Mouse (Mus musculus) midbrain, embryonic 12.5 days (tissue): ENCODE results near the gene Ppm1a. TPM values are rescaled to one million over a fixed set of nuclear protein-coding genes. Genes with fewer than 3 reads are reported as not detected.

Experiments
- ATAC-seq: fragments of 200-750 bp; cut with Nextera tagmentation; 2 replicates; pipeline ENCODE4 v1.8.0; 2017; ENCODE audit warnings: low read depth, moderate TSS enrichment, moderate library complexity; ENCODE audit not compliant: low FRiP score
- H3K27ac ChIP-seq: fragments of 300-500 bp; sonication (generic); replicated peaks from 2 replicates; pipeline ENCODE4 v1.5.1; 2016; ENCODE audit warnings: mild to moderate bottlenecking
- H3K27me3 ChIP-seq: fragments of 300-500 bp; sonication (generic); 2 replicates; pipeline ENCODE4 v1.6.1; 2016; ENCODE audit warnings: mild to moderate bottlenecking
- H3K36me3 ChIP-seq: fragments of 300-500 bp; sonication (generic); 2 replicates; pipeline ENCODE4 v1.6.1; 2016
- H3K4me1 ChIP-seq: fragments of 300-500 bp; sonication (generic); 2 replicates; pipeline ENCODE4 v1.6.1; 2016
- H3K4me2 ChIP-seq: fragments of 300-500 bp; sonication (generic); replicated peaks from 2 replicates; pipeline ENCODE4 v1.6.1; 2016; ENCODE audit warnings: mild to moderate bottlenecking, moderate library complexity
- H3K4me3 ChIP-seq: fragments of 300-500 bp; sonication (generic); 2 replicates; pipeline ENCODE4 v1.5.1; 2016; ENCODE audit warnings: mild to moderate bottlenecking
- H3K9ac ChIP-seq: fragments of 300-500 bp; sonication (generic); replicated peaks from 2 replicates; pipeline ENCODE4 v1.6.1; 2016; ENCODE audit warnings: mild to moderate bottlenecking, moderate library complexity
- H3K9me3 ChIP-seq: fragments of 300-500 bp; sonication (generic); 2 replicates; pipeline ENCODE4 v1.6.1; 2016; ENCODE audit warnings: mild to moderate bottlenecking
- WGBS: fragments of 180-500 bp; shearing (Covaris S2); methylation state at CpG from one replicate; pipeline ENCODE4 v1.1.7; 2016; 5-methylcytosine and 5-hydroxymethylcytosine counted together
- polyA plus RNA-seq: library from polyadenylated mRNA; unstranded; fragments of >200 nt; fragmentation: Nextera tagmentation; extraction: Ambion mirVana; gene quantifications from 2 replicates; pipeline ENCODE4 v1.2.1, GENCODE M21; 2016

Gene Ppm1a
- polyA plus RNA-seq, 1 experiment from 2014 or later: 84.1 TPM

DNA sequence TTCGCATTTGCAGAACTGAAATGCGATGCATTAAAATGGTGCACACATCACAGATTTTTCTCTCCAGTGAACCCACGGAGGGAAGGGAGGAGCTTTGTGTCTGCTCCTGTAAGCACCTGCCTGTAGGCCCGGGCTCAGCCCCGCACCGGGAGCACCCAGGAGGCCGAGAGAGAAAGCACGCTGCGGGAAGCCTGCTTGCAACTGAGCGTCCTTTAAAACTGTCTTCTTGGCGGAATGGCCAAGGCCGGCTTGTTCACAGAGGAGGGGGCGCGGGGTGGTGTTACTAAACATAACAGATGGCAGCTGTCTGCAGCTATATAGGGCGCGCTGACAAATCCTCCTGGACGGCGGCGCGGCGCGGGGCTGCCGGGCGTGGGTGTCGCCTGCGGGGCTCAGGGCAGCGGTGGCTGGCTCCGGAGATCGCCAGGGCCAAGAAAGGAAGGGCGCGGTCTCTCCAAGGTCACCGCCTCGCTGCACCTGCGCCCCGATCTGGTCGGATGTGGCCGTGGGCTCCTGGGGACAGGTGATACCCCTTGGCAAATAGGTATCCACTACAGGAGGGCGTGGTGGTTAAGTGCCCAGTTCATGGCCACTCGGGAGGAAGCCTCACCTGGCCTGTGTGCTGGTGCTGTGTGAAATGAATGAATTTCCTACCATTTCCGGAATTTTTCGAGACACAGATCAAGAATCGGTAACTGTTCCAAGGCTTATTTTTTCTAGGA is 74.6 kb downstream of the Ppm1a start:
- no peaks in the 10 kb centered on the region for H3K9me3 ChIP-seq
- H3K27me3 ChIP-seq: peaks cover 90% of the 10 kb centered on the region
- H3K4me2 ChIP-seq: peak overlapping the region; percentile 56
- H3K9ac ChIP-seq: peak overlapping the region; percentile 39
- no peak overlapping the region for H3K27ac ChIP-seq
- ATAC-seq: peak; percentile 84
- H3K36me3 ChIP-seq: no peaks in the 10 kb centered on the region
- peaks cover 6% of the 10 kb centered on the region for H3K4me1 ChIP-seq
- WGBS: 8% methylated on average over 42 of the region's 42 CpGs
- peak overlapping the region; percentile 35 for H3K4me3 ChIP-seq

- H3K27ac ChIP-seq: no peak overlapping the region
- no peak overlapping the region for H3K9ac ChIP-seq
- ATAC-seq: no peak
- 72% methylated on average over 14 of the region's 14 CpGs for WGBS
- H3K4me1 ChIP-seq: peaks cover 6% of the 10 kb centered on the region
- H3K4me3 ChIP-seq: no peak overlapping the region
- H3K9me3 ChIP-seq: no peaks in the 10 kb centered on the region
- peaks cover 87% of the 10 kb centered on the region for H3K27me3 ChIP-seq
- H3K4me2 ChIP-seq: no peak overlapping the region
- no peaks in the 10 kb centered on the region for H3K36me3 ChIP-seq
These were observed 77.7 kb downstream of the Ppm1a start for GRCm38 (mm10) chr12:72834773-72835517.

DNA sequence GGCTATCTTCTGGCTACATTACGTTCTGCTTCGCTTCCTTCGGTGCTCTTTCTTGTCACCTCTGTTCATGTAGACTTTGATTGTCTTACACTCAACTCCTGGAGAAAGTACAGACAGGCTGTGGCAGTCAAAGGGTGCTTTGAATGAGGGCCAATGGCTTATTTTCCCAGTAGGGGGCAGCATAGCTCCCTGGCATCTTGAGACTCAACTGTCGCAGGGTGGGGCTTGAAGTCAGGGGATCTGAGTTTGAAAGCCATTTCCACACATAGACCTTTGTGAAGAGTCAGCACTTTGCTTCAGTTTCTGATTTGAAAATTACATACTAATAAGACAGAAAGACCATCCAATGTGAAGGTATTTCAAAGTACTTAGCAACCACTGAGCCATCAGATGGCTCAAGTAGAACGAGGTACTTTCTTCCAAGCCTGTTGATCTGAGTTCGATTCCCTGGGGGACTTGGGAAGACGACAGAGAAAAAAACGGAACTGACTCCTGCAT is 78.3 kb downstream of the Ppm1a start:
- Histone ChIP-seq H3K27me3 (peaks cover 81% of the 10 kb centered on the region), H3K9ac (no peak overlapping the region)

GRCm38 (mm10) chr12:72837302-72837701 is 80.0 kb downstream of the Ppm1a start:
- 77% methylated on average over 4 of the region's 4 CpGs for WGBS
- H3K27me3 ChIP-seq: peaks cover 76% of the 10 kb centered on the region
- no peaks in the 10 kb centered on the region for H3K4me1 ChIP-seq
- H3K4me3 ChIP-seq: no peak overlapping the region
- no peaks in the 10 kb centered on the region for H3K9me3 ChIP-seq
- no peaks in the 10 kb centered on the region for H3K36me3 ChIP-seq
- H3K27ac ChIP-seq: no peak overlapping the region
- no peak overlapping the region for H3K4me2 ChIP-seq
- ATAC-seq: no peak
- no peak overlapping the region for H3K9ac ChIP-seq

More for the DNA sequence above, 78.3 kb downstream of the Ppm1a start:
- peaks cover 6% of the 10 kb centered on the region for H3K4me1 ChIP-seq
- H3K27ac ChIP-seq: no peak overlapping the region
- no peak overlapping the region for H3K4me2 ChIP-seq
- no peak for ATAC-seq
- no peaks in the 10 kb centered on the region for H3K36me3 ChIP-seq
- WGBS: 80% methylated on average over 8 of the region's 8 CpGs
- no peaks in the 10 kb centered on the region for H3K9me3 ChIP-seq
- H3K4me3 ChIP-seq: no peak overlapping the region

DNA sequence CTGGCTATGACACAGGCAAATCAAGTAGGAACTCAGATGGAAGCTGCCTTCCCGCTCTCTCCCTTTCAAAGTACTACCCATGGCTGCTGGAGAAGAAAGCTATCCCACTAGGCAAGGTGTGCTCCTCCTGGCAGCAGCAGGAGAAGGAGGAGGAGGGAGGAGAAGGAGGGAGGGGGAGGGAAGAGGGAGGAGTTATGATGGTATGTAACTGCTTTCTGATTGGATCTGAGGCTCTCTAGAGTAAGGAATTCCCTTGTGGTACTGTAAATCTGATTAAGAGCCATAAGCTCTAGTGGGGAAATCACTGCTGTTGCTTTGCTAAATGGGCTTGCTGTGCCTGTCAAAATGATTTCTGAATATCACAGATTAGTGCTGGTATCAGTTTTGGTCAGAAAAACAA is 84.2 kb downstream of the Ppm1a start:
- H3K4me1 ChIP-seq: peaks cover 6% of the 10 kb centered on the region; the same call in 1 of the 2 replicates
- no peak overlapping the region for H3K9ac ChIP-seq
- peaks cover 69% of the 10 kb centered on the region for H3K27me3 ChIP-seq
- WGBS: 88% methylated on average over 1 of the region's 1 CpGs
- no peak overlapping the region for H3K27ac ChIP-seq
- H3K4me3 ChIP-seq: no peak overlapping the region
- no peaks in the 10 kb centered on the region for H3K36me3 ChIP-seq
- no peak overlapping the region for H3K4me2 ChIP-seq
- H3K9me3 ChIP-seq: no peaks in the 10 kb centered on the region
- ATAC-seq: no peak

- H3K4me2 ChIP-seq: no peak overlapping the region
- H3K9me3 ChIP-seq: no peaks in the 10 kb centered on the region
- H3K9ac ChIP-seq: no peak overlapping the region
- 91% methylated on average over 4 of the region's 4 CpGs for WGBS
- no peak for ATAC-seq
- peaks cover 68% of the 10 kb centered on the region for H3K27me3 ChIP-seq
- H3K27ac ChIP-seq: no peak overlapping the region
- H3K4me1 ChIP-seq: peaks cover 6% of the 10 kb centered on the region; the same call in 1 of the 2 replicates
- no peak overlapping the region for H3K4me3 ChIP-seq
- no peaks in the 10 kb centered on the region for H3K36me3 ChIP-seq
These were observed 85.9 kb downstream of the Ppm1a start for GRCm38 (mm10) chr12:72843135-72843534.

- Histone ChIP-seq H3K27me3 (peaks cover 70% of the 10 kb centered on the region), H3K4me3 (no peak overlapping the region), H3K9ac (no peak overlapping the region)
These were observed 86.3 kb downstream of the Ppm1a start for GRCm38 (mm10) chr12:72843555-72843954.

DNA sequence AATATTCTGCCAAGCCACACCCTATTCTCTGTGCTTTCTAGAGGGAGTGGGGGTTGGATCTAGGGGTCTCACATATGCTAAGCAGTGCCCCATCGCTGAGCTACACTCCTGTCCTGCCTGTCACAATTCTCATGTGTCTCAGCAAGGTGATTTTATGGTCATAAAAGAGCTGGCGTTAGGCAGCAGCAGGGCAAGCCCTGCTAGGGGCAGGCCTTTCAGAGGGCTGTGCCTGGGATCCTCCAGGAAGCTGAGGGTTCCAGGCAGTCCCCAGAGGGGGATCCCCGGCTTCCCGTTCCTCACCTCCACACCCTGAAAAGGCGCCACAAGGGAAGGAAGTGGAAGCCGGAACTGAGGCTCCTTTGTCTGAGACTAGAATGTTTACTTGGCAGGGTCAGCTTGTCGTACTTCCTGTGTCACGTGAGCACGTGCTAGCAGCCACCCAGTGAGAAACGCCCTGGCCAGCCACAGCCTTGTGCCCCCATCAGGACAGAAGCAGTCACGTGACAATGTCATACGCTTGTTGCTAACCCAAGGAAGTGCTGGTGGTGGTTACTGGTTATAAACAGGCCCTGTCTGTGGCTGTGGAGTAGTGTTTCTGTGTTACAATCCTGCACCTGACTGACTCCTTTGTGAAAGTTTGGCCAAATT is 86.8 kb downstream of the Ppm1a start:
- Histone ChIP-seq H3K4me1 (peaks cover 6% of the 10 kb centered on the region; the same call in 1 of the 2 replicates), H3K4me2 (peak overlapping the region; percentile 41), H3K36me3 (no peaks in the 10 kb centered on the region), H3K4me3 (peak overlapping the region; percentile 24), H3K9ac (no peak overlapping the region), H3K9me3 (no peaks in the 10 kb centered on the region), H3K27ac (no peak overlapping the region; the same call in 1 of the 2 replicates), H3K27me3 (peaks cover 67% of the 10 kb centered on the region)
- ATAC-seq: peak; percentile 70
- 28% methylated on average over 12 of the region's 12 CpGs for WGBS

More at GRCm38 (mm10) chr12:72843555-72843954, 86.3 kb downstream of the Ppm1a start:
- WGBS: 90% methylated on average over 4 of the region's 4 CpGs
- Histone ChIP-seq H3K4me2 (0 out of 2 replicates have a peak overlapping the region, but pooled peaks have one; percentile 41), H3K36me3 (no peaks in the 10 kb centered on the region), H3K27ac (no peak overlapping the region; the same call in 1 of the 2 replicates), H3K9me3 (no peaks in the 10 kb centered on the region), H3K4me1 (peaks cover 6% of the 10 kb centered on the region; the same call in 1 of the 2 replicates)
- no peak for ATAC-seq

DNA sequence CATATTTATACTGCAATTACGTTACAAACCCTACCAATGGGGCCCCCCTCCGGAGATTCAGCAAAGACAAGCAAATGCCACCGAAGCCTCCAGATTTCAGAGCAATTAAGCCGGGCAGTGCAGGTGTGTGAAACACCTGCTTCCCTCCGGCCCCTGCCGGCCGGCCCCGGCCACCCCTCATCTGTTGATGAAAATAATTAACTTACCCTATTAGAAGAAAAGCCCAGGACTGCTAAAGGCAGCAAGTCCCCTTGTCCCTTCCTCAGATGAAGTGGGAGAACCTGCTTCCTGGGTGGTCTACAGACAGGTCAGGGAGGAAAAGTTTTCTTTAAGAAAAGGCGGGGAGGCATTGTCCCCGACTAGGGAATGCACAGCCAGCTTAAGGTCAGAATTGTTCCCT is 88.7 kb downstream of the Ppm1a start:
- ATAC-seq: no peak
- no peak overlapping the region for H3K9ac ChIP-seq
- no peak overlapping the region for H3K27ac ChIP-seq
- peaks cover 82% of the 10 kb centered on the region for H3K27me3 ChIP-seq
- WGBS: 14% methylated on average over 10 of the region's 10 CpGs
- peaks cover 6% of the 10 kb centered on the region; the same call in 1 of the 2 replicates for H3K4me1 ChIP-seq
- H3K9me3 ChIP-seq: no peaks in the 10 kb centered on the region
- H3K4me2 ChIP-seq: no peak overlapping the region
- no peaks in the 10 kb centered on the region for H3K36me3 ChIP-seq
- no peak overlapping the region for H3K4me3 ChIP-seq

GRCm38 (mm10) chr12:72847725-72848124 is 90.5 kb downstream of the Ppm1a start:
- Histone ChIP-seq H3K27ac (no peak overlapping the region), H3K4me1 (peaks cover 6% of the 10 kb centered on the region; the same call in 1 of the 2 replicates), H3K4me2 (no peak overlapping the region), H3K9ac (no peak overlapping the region), H3K27me3 (peaks cover 85% of the 10 kb centered on the region), H3K4me3 (no peak overlapping the region), H3K36me3 (no peaks in the 10 kb centered on the region), H3K9me3 (no peaks in the 10 kb centered on the region)
- no peak for ATAC-seq
- 36% methylated on average over 7 of the region's 7 CpGs for whole genome bisulfite sequencing
